Mouse (Mus musculus): ENCODE data around the gene Acvr1b. TPM values are rescaled to one million over a fixed set of nuclear protein-coding genes. Genes with fewer than 3 reads are reported as not detected.

Acvr1b gene
- polyA plus RNA-seq, 1 experiment from 2014 or later: 5.5 TPM

GRCm38 (mm10) chr15:101138675-101139074 is 35.2 kb upstream of the Acvr1b start:
- DNase-seq (ENCODE audit: low spot score): no peak
- no peaks in the 10 kb centered on the region for H3K9me3 ChIP-seq
- H3K4me1 ChIP-seq: peaks cover 64% of the 10 kb centered on the region
- H3K4me3 ChIP-seq: no peak overlapping the region
- H3K27me3 ChIP-seq (replicated peaks; ENCODE audit: low read depth, poor library complexity, severe bottlenecking): no peaks in the 10 kb centered on the region; the same call in 1 of the 2 replicates
- H3K27ac ChIP-seq (replicated peaks): no peak overlapping the region
- 89% methylated on average over 3 of the region's 3 CpGs for WGBS
- H3K36me3 ChIP-seq (replicated peaks): peaks cover 8% of the 10 kb centered on the region

GRCm38 (mm10) chr15:101139885-101140284 is 34.0 kb upstream of the Acvr1b start:
- Histone ChIP-seq H3K4me1 (peaks cover 64% of the 10 kb centered on the region), H3K4me3 (0 out of 2 replicates have a peak overlapping the region, but pooled peaks have one; percentile 8), H3K27ac (replicated peaks) (peak overlapping the region; percentile 69), H3K36me3 (replicated peaks) (peaks cover 8% of the 10 kb centered on the region), H3K27me3 (replicated peaks; ENCODE audit: low read depth, poor library complexity, severe bottlenecking) (no peaks in the 10 kb centered on the region; the same call in 1 of the 2 replicates), H3K9me3 (no peaks in the 10 kb centered on the region)
- DNase-seq (ENCODE audit: low spot score): peak; percentile 57
- WGBS: 13% methylated on average over 12 of the region's 12 CpGs

DNA sequence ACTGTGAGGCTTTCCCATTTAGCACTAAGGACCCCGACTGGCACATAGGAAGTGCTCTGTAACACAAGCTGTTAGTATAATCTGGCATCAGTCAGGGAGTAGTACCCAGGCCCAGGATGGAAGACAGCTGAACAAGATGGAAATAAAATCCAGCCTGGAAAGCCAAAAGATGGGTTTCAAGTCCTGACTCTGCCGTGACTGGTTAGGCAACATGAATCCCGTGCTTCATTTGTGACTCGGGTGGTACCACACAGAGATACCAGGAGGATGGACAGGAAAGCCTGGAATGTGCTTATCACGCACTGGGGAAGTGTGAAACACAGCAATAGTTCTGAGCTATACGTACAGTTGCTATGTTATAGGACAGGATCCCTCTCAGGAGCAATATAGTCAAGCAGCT is 33.3 kb upstream of the Acvr1b start:
- peaks cover 64% of the 10 kb centered on the region for H3K4me1 ChIP-seq
- H3K27ac ChIP-seq (replicated peaks): peak overlapping the region; percentile 69
- no peaks in the 10 kb centered on the region; the same call in 1 of the 2 replicates for H3K27me3 ChIP-seq (replicated peaks; ENCODE audit: low read depth, poor library complexity, severe bottlenecking)
- no peaks in the 10 kb centered on the region for H3K9me3 ChIP-seq
- 58% methylated on average over 6 of the region's 6 CpGs for WGBS
- no peak overlapping the region for H3K4me3 ChIP-seq
- H3K36me3 ChIP-seq (replicated peaks): peaks cover 8% of the 10 kb centered on the region
- DNase-seq (ENCODE audit: low spot score): no peak

DNA sequence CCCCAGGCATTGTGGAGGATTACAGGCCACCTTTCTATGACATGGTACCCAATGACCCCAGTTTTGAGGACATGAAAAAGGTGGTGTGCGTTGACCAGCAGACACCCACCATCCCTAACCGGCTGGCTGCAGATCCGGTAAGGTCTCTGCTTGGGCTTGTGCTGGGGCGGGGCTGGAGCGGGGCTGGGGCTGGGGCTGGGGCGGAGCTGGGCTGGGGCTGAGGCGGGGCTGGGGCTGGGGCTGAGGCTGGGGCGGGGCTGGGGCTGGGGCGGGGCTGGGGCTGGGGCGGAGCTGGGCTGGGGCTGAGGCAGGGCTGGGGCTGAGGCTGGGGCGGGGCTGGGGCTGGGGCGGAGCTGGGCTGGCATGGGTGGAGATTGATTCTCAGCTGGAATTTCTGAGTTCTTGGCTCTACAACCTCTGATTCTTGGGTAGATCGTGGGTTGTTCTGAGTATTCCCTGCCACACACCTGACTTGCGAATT is 32.8 kb upstream of the Acvr1b start:
- Histone ChIP-seq H3K4me3 (no peak overlapping the region), H3K36me3 (replicated peaks) (peaks cover 8% of the 10 kb centered on the region), H3K27ac (replicated peaks) (peak overlapping the region; percentile 69), H3K4me1 (peaks cover 64% of the 10 kb centered on the region), H3K27me3 (replicated peaks; ENCODE audit: low read depth, poor library complexity, severe bottlenecking) (no peaks in the 10 kb centered on the region), H3K9me3 (no peaks in the 10 kb centered on the region)
- peak; percentile 90 for DNase-seq (ENCODE audit: low spot score)
- 4% methylated on average over 14 of the region's 14 CpGs for WGBS

DNA sequence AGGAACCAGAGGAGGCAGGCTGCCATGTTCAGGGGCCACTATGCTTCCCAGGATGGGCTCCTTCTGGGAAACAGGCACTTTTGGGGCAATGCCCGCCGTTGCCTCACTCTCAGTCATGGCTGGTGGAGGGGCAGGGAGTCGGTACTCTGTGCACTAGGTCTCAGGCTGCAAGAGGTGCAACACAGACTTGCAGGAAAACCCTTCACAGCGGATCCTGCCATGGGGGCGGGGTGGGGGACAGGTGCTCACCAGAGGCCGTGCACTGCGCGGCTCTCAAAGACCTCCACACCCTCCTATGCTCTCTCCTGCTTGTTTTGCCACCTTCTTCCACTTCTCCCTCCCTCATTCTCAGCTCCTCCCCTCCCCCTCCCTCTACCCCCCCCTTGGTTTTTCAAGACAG is 31.2 kb upstream of the Acvr1b start:
- H3K36me3 ChIP-seq (replicated peaks): no peaks in the 10 kb centered on the region
- peaks cover 79% of the 10 kb centered on the region for H3K4me1 ChIP-seq
- 0 out of 2 replicates have a peak, but pooled peaks cover 5% of the 10 kb centered on the region for H3K27me3 ChIP-seq (replicated peaks; ENCODE audit: low read depth, poor library complexity, severe bottlenecking)
- H3K4me3 ChIP-seq: peak overlapping the region; percentile 25; the same call in 1 of the 2 replicates
- no peak for DNase-seq (ENCODE audit: low spot score)
- H3K9me3 ChIP-seq: no peaks in the 10 kb centered on the region
- WGBS: 57% methylated on average over 8 of the region's 8 CpGs
- H3K27ac ChIP-seq (replicated peaks): peak overlapping the region; percentile 73

DNA sequence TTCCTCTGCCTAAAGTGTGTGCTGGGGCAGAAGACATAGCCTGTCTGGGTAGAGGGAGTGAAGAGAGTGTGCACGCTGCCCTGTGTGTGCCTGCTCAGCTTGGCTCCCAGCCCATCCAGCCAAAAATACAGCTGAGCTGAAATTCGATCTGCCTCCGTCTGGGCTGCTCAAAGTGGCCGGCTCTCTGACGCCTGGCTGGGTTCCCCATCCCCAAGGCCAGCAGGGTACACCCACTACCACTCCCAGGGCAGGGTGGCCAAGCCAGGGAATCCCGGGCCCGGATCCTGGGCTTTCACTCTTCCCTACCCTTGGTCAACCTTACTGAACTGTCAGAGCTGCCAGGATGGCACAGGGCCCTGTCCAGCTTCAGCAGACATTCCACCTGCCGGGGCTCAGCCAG is 30.4 kb upstream of the Acvr1b start:
- H3K27me3 ChIP-seq (replicated peaks; ENCODE audit: low read depth, poor library complexity, severe bottlenecking): 0 out of 2 replicates have a peak, but pooled peaks cover 5% of the 10 kb centered on the region
- peak; percentile 66 for DNase-seq (ENCODE audit: low spot score)
- peak overlapping the region; percentile 73 for H3K27ac ChIP-seq (replicated peaks)
- H3K36me3 ChIP-seq (replicated peaks): no peaks in the 10 kb centered on the region
- peaks cover 87% of the 10 kb centered on the region for H3K4me1 ChIP-seq
- peak overlapping the region; percentile 25 for H3K4me3 ChIP-seq
- WGBS: 20% methylated on average over 8 of the region's 8 CpGs
- H3K9me3 ChIP-seq: no peaks in the 10 kb centered on the region

- no peaks in the 10 kb centered on the region for H3K36me3 ChIP-seq (replicated peaks)
- no peak for DNase-seq (ENCODE audit: low spot score)
- 85% methylated on average over 5 of the region's 5 CpGs for WGBS
- H3K4me3 ChIP-seq: no peak overlapping the region
- H3K27me3 ChIP-seq (replicated peaks; ENCODE audit: low read depth, poor library complexity, severe bottlenecking): 0 out of 2 replicates have a peak, but pooled peaks cover 5% of the 10 kb centered on the region
- no peaks in the 10 kb centered on the region for H3K9me3 ChIP-seq
- H3K4me1 ChIP-seq: peaks cover 87% of the 10 kb centered on the region
- H3K27ac ChIP-seq (replicated peaks): peak overlapping the region; percentile 5
Observed at GRCm38 (mm10) chr15:101144176-101144575, 29.7 kb upstream of the Acvr1b start.

DNA sequence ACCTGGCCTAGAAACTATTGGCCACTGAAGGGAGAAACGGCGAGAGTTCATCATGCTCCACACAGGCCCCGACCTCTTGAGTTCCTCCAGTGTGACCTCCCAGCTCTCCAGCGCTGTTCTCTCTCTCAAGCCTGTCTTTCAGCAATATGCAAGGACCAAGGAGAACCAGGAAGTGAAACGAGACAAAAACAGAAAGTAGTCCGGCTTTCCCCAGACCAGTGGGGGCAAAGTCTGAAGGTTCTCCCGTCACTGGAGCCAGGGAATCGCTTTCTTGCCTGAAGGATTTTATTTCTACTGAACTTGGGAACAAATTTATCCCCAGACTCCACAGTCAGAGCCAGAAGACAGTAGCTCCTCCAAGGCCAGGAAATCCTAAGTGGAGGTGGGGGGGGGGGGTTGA is 29.1 kb upstream of the Acvr1b start:
- H3K27ac ChIP-seq (replicated peaks): peak overlapping the region; percentile 5; the same call in 1 of the 2 replicates
- no peak for DNase-seq (ENCODE audit: low spot score)
- H3K27me3 ChIP-seq (replicated peaks; ENCODE audit: low read depth, poor library complexity, severe bottlenecking): 0 out of 2 replicates have a peak, but pooled peaks cover 5% of the 10 kb centered on the region
- WGBS: 87% methylated on average over 8 of the region's 8 CpGs
- H3K36me3 ChIP-seq (replicated peaks): no peaks in the 10 kb centered on the region
- no peaks in the 10 kb centered on the region for H3K9me3 ChIP-seq
- H3K4me3 ChIP-seq: no peak overlapping the region
- H3K4me1 ChIP-seq: peaks cover 81% of the 10 kb centered on the region

GRCm38 (mm10) chr15:101145424-101146099 is 28.3 kb upstream of the Acvr1b start:
- Histone ChIP-seq H3K4me1 (peaks cover 73% of the 10 kb centered on the region), H3K27ac (replicated peaks) (peak overlapping the region; percentile 83)
- WGBS: 9% methylated on average over 19 of the region's 19 CpGs

GRCm38 (mm10) chr15:101146100-101146965 is 27.5 kb upstream of the Acvr1b start:
- H3K27me3 ChIP-seq (replicated peaks; ENCODE audit: low read depth, poor library complexity, severe bottlenecking): 0 out of 2 replicates have a peak, but pooled peaks cover 5% of the 10 kb centered on the region
- WGBS: 64% methylated on average over 15 of the region's 15 CpGs
- no peak for DNase-seq (ENCODE audit: low spot score)
- peak overlapping the region; percentile 38; the same call in 1 of the 2 replicates for H3K4me3 ChIP-seq
- no peaks in the 10 kb centered on the region for H3K36me3 ChIP-seq (replicated peaks)
- no peaks in the 10 kb centered on the region for H3K9me3 ChIP-seq
- peaks cover 65% of the 10 kb centered on the region for H3K4me1 ChIP-seq
- peak overlapping the region; percentile 83 for H3K27ac ChIP-seq (replicated peaks)

More at GRCm38 (mm10) chr15:101145424-101146099, 28.3 kb upstream of the Acvr1b start:
- H3K9me3 ChIP-seq: no peaks in the 10 kb centered on the region
- peak; percentile 97 for DNase-seq (ENCODE audit: low spot score)
- H3K36me3 ChIP-seq (replicated peaks): no peaks in the 10 kb centered on the region
- 0 out of 2 replicates have a peak, but pooled peaks cover 5% of the 10 kb centered on the region for H3K27me3 ChIP-seq (replicated peaks; ENCODE audit: low read depth, poor library complexity, severe bottlenecking)
- peak overlapping the region; percentile 38 for H3K4me3 ChIP-seq

- 80% methylated on average over 16 of the region's 16 CpGs for WGBS
- H3K36me3 ChIP-seq (replicated peaks): no peaks in the 10 kb centered on the region
- DNase-seq (ENCODE audit: low spot score): no peak
- 0 out of 2 replicates have a peak, but pooled peaks cover 5% of the 10 kb centered on the region for H3K27me3 ChIP-seq (replicated peaks; ENCODE audit: low read depth, poor library complexity, severe bottlenecking)
- no peak overlapping the region for H3K27ac ChIP-seq (replicated peaks)
- no peaks in the 10 kb centered on the region for H3K9me3 ChIP-seq
- H3K4me3 ChIP-seq: no peak overlapping the region
- peaks cover 63% of the 10 kb centered on the region for H3K4me1 ChIP-seq
Observed at GRCm38 (mm10) chr15:101147115-101147909, 26.6 kb upstream of the Acvr1b start.

DNA sequence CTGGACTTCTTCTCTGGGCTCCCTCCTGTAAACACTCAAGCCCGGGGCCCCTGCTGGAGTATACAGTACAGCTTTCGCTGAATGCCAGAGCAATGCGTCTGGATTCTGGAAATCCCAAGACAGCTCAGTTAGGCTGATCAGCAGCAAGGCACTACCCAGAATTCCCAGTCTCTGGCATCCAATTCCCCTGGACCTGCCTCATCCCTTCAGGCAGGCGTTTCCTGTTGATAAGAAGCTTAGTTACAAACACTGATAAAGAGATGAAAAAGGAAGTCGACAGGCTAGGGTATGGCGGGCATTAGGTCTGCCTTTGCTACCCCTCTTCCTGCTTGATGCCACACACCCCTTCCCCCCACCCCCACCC is 26.0 kb upstream of the Acvr1b start:
- peaks cover 58% of the 10 kb centered on the region for H3K4me1 ChIP-seq
- no peaks in the 10 kb centered on the region for H3K36me3 ChIP-seq (replicated peaks)
- 49% methylated on average over 6 of the region's 6 CpGs for WGBS

More for the DNA sequence above, 26.0 kb upstream of the Acvr1b start:
- H3K27me3 ChIP-seq (replicated peaks; ENCODE audit: low read depth, poor library complexity, severe bottlenecking): 0 out of 2 replicates have a peak, but pooled peaks cover 5% of the 10 kb centered on the region
- no peaks in the 10 kb centered on the region for H3K9me3 ChIP-seq
- no peak overlapping the region; the same call in 1 of the 2 replicates for H3K27ac ChIP-seq (replicated peaks)
- no peak for DNase-seq (ENCODE audit: low spot score)
- no peak overlapping the region for H3K4me3 ChIP-seq
